In the genomic region with DNA sequence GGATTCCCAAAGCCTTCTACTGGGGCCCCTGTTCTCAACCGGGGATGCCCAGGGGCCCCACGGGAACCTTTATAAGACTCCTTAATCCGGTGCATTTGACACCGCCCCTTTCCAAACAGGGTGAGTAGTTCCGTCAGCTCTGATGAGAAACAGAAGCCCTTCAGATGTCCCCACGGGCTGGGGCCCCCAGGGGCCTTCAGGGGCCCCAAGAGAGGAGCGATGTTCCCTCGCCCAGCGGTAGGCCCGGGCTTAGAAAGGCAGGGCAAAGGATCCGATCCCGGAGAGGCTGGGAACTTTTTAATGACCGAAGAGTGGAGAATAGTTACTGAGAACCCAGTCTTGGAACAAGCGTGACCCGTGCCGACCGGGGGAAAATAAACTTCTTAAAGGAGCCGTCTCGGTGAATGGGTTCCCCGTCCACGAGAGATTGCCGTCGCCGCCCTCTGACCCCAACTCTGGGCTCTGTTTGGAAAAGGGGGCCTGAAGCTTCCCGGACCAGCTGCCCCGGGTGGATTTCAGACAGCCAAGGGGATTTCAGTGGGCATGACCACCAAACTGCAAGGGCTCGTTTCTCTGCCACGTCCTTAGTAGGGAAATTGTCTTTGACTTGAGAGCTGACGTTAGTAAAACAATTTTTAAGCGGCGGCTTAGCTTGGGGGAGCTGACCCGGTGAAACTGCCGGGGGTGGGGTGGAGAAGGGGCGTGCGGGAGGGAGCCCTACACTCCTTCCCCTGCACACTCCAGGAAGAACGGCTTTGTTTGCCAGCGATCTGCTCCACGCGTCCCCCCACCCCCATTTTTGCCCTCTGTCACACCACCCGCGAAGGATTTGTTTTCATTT, we compare ENCODE assay signal across 7 mouse cellular contexts. TPM values are rescaled to one million over a fixed set of nuclear protein-coding genes. Genes with fewer than 3 reads are reported as not detected.
DNase-seq lines count a peak whose midpoint lies in the region; ATAC-seq lines count a peak whose summit lies in the region.

No protein-coding gene starts in this region.

- peak overlapping the region; percentile 69 for H3K9ac ChIP-seq in forebrain, embryonic 16.5 days (replicated peaks; ENCODE audit: low read depth, low read length)

- ATAC-seq in forebrain, embryonic 16.5 days: no peak

- peaks cover 24% of the 10 kb centered on the region for H3K27me3 ChIP-seq in forebrain, embryonic 16.5 days (replicated peaks; ENCODE audit: control insufficient read depth, insufficient read depth, low read length)

- peaks cover 33% of the 10 kb centered on the region for H3K4me1 ChIP-seq in forebrain, embryonic 16.5 days (replicated peaks; ENCODE audit: control insufficient read depth, insufficient read depth, low read length)

- no peaks in the 10 kb centered on the region for H3K9me3 ChIP-seq in forebrain, embryonic 16.5 days (ENCODE audit: control insufficient read depth, low read length)

- peak overlapping the region; percentile 98 for H3K4me2 ChIP-seq in forebrain, embryonic 16.5 days (ENCODE audit: low read length)

- peak; percentile 71 for DNase-seq in CD4-positive, CD25-positive, alpha-beta regulatory T cell, adult 2 months (ENCODE audit: low read depth, low spot score)
- peak; percentile 53 for DNase-seq in T-cell, adult 2 months (ENCODE audit: low spot score)
- DNase-seq in kidney, adult 11 months: peak; percentile 40
- DNase-seq in lung, postnatal 4 days: peak; percentile 39 to 58
- DNase-seq in spleen, postnatal 4 days (ENCODE audit: low spot score in 2 of 2): peak; percentile 50 to 75
- no peak for DNase-seq in right cerebral cortex, adult 18-20 months

- H3K36me3 ChIP-seq in forebrain, embryonic 16.5 days (ENCODE audit: control insufficient read depth, insufficient read depth): no peaks in the 10 kb centered on the region

- no peak overlapping the region for H3K27ac ChIP-seq in forebrain, embryonic 16.5 days (ENCODE audit: low read length)

- peak overlapping the region; percentile 60 for H3K4me3 ChIP-seq in forebrain, embryonic 16.5 days (replicated peaks; ENCODE audit: low read length)

- WGBS in forebrain, embryonic 16.5 days: 1% methylated on average over 40 of the region's 41 CpGs

RNA-seq across cellular contexts. Expression of a gene that starts 3.4 kb away (rescaled TPM):
- polyA plus RNA-seq in forebrain, embryonic 16.5 days (2015; fragmentation: Nextera tagmentation; extraction: Ambion mirVana): 18.1 and 18.5 TPM in 2 replicates

RNA-seq across cellular contexts. Expression of a gene that starts 48.7 kb away (rescaled TPM):
- 12.3 and 13.4 TPM in 2 replicates for polyA plus RNA-seq in forebrain, embryonic 16.5 days (2015; fragmentation: Nextera tagmentation; extraction: Ambion mirVana)
